Mouse (Mus musculus) heart, embryonic 11.5 days (tissue): ENCODE measurements around the gene Nectin3. TPM values are rescaled to one million over a fixed set of nuclear protein-coding genes. Genes with fewer than 3 reads are reported as not detected.

Source experiments
- ATAC-seq: fragments of 200-750 bp; cut with Nextera tagmentation; replicated peaks from 2 replicates; pipeline ENCODE4 v1.8.0; 2017; ENCODE audit warnings: moderate library complexity; ENCODE audit not compliant: insufficient number of reproducible peaks, low FRiP score, low TSS enrichment
- H3K27ac ChIP-seq: fragments of 300-500 bp; sonication (generic); 2 replicates; pipeline ENCODE4 v1.5.1; 2014; ENCODE audit warnings: mild to moderate bottlenecking, low read depth, low read length
- H3K27me3 ChIP-seq: fragments of 300-500 bp; sonication (generic); 2 replicates; pipeline ENCODE4 v1.6.1; 2014; ENCODE audit warnings: mild to moderate bottlenecking, low read length, mixed read lengths; ENCODE audit not compliant: control insufficient read depth, insufficient read depth
- H3K36me3 ChIP-seq: fragments of 300-500 bp; sonication (generic); 2 replicates; pipeline ENCODE4 v1.6.1; 2014; ENCODE audit warnings: mild to moderate bottlenecking, low read length, moderate library complexity, mixed read lengths; ENCODE audit not compliant: control insufficient read depth, insufficient read depth
- H3K4me1 ChIP-seq: fragments of 300-500 bp; sonication (generic); 2 replicates; pipeline ENCODE4 v1.6.1; 2014; ENCODE audit warnings: low read length; ENCODE audit not compliant: control insufficient read depth, insufficient read depth
- H3K4me2 ChIP-seq: fragments of 300-500 bp; sonication (generic); 2 replicates; pipeline ENCODE4 v1.6.1; 2014; ENCODE audit warnings: mild to moderate bottlenecking, moderate library complexity
- H3K4me3 ChIP-seq: fragments of 300-500 bp; sonication (generic); 2 replicates; pipeline ENCODE4 v1.5.1; 2014; ENCODE audit warnings: low read depth, low read length
- H3K9ac ChIP-seq: fragments of 300-500 bp; sonication (generic); 2 replicates; pipeline ENCODE4 v1.6.1; 2014; ENCODE audit warnings: mild to moderate bottlenecking, low read depth, low read length, moderate library complexity
- H3K9me3 ChIP-seq: fragments of 300-500 bp; sonication (generic); replicated peaks from 2 replicates; pipeline ENCODE4 v1.6.1; 2016; ENCODE audit warnings: low read length; ENCODE audit not compliant: control insufficient read depth
- WGBS: fragments of 180-500 bp; shearing (Covaris S2); extraction: QIAGEN DNeasy Blood & Tissue Kit; methylation state at CpG from one replicate; pipeline ENCODE4 v1.1.7; 2014; ENCODE audit not compliant: insufficient replicate concordance; 5-methylcytosine and 5-hydroxymethylcytosine counted together
- polyA plus RNA-seq: library from polyadenylated mRNA; unstranded; fragments of >200 nt; fragmentation: Nextera tagmentation; extraction: Ambion mirVana; gene quantifications from 2 replicates; pipeline ENCODE4 v1.2.1, GENCODE M21; 2014

Gene Nectin3
- polyA plus RNA-seq, 1 experiment from 2014 or later, result 23.3 TPM

GRCm38 (mm10) chr16:46504006-46504405 is 5.7 kb upstream of the Nectin3 start:
- 87% methylated on average over 4 of the region's 4 CpGs for WGBS
- Histone ChIP-seq H3K27me3 (no peaks in the 10 kb centered on the region), H3K9ac (no peak overlapping the region), H3K4me3 (no peak overlapping the region), H3K4me2 (no peak overlapping the region), H3K4me1 (no peaks in the 10 kb centered on the region), H3K9me3 (no peaks in the 10 kb centered on the region), H3K36me3 (no peaks in the 10 kb centered on the region), H3K27ac (no peak overlapping the region)
- no peak for ATAC-seq

GRCm38 (mm10) chr16:46502311-46502710 is 4.0 kb upstream of the Nectin3 start:
- H3K36me3 ChIP-seq, result no peaks in the 10 kb centered on the region
- no peak overlapping the region for H3K27ac ChIP-seq
- no peak overlapping the region for H3K9ac ChIP-seq
- no peak for ATAC-seq
- 83% methylated on average over 2 of the region's 2 CpGs for WGBS
- H3K4me3 ChIP-seq, result no peak overlapping the region
- H3K27me3 ChIP-seq, result no peaks in the 10 kb centered on the region
- H3K9me3 ChIP-seq, result no peaks in the 10 kb centered on the region
- peaks cover 5% of the 10 kb centered on the region; the same call in 1 of the 2 replicates for H3K4me1 ChIP-seq
- H3K4me2 ChIP-seq, result no peak overlapping the region

- WGBS, result 51% methylated on average over 3 of the region's 3 CpGs
These were observed 2.4 kb upstream of the Nectin3 start for GRCm38 (mm10) chr16:46500759-46501158.

GRCm38 (mm10) chr16:46497686-46498420 is 472 bp downstream of the Nectin3 start:
- peak overlapping the region; percentile 98 for H3K27ac ChIP-seq
- no peaks in the 10 kb centered on the region for H3K9me3 ChIP-seq
- peak overlapping the region; percentile 83 for H3K9ac ChIP-seq
- peak overlapping the region; percentile 89 for H3K4me3 ChIP-seq
- WGBS, result under 1% methylated on average over 32 of the region's 32 CpGs
- ATAC-seq, result no peak
- H3K36me3 ChIP-seq, result no peaks in the 10 kb centered on the region
- peak overlapping the region; percentile 90 for H3K4me2 ChIP-seq
- H3K27me3 ChIP-seq, result no peaks in the 10 kb centered on the region
- H3K4me1 ChIP-seq, result peaks cover 16% of the 10 kb centered on the region

More at GRCm38 (mm10) chr16:46500759-46501158, 2.4 kb upstream of the Nectin3 start:
- ATAC-seq, result no peak
- Histone ChIP-seq H3K27ac (no peak overlapping the region), H3K9ac (no peak overlapping the region), H3K36me3 (no peaks in the 10 kb centered on the region), H3K4me1 (peaks cover 5% of the 10 kb centered on the region; the same call in 1 of the 2 replicates), H3K9me3 (no peaks in the 10 kb centered on the region), H3K4me2 (no peak overlapping the region), H3K27me3 (no peaks in the 10 kb centered on the region), H3K4me3 (no peak overlapping the region)

- Histone ChIP-seq H3K4me3 (peak overlapping the region; percentile 89), H3K9ac (peak overlapping the region; percentile 97), H3K36me3 (no peaks in the 10 kb centered on the region), H3K27me3 (no peaks in the 10 kb centered on the region), H3K9me3 (no peaks in the 10 kb centered on the region), H3K4me1 (peaks cover 16% of the 10 kb centered on the region), H3K27ac (peak overlapping the region; percentile 98), H3K4me2 (peak overlapping the region; percentile 90)
- WGBS, result under 1% methylated on average over 60 of the region's 78 CpGs
- ATAC-seq, result peak; percentile 94
These were observed 1.2 kb downstream of the Nectin3 start for GRCm38 (mm10) chr16:46496889-46497685.

- Histone ChIP-seq H3K36me3 (no peaks in the 10 kb centered on the region), H3K4me2 (peak overlapping the region; percentile 90), H3K4me1 (peaks cover 16% of the 10 kb centered on the region), H3K27ac (peak overlapping the region; percentile 98), H3K9ac (peak overlapping the region; percentile 97), H3K9me3 (no peaks in the 10 kb centered on the region), H3K4me3 (peak overlapping the region; percentile 89), H3K27me3 (no peaks in the 10 kb centered on the region)
- WGBS, result under 1% methylated on average over 87 of the region's 96 CpGs
- peak; percentile 43 for ATAC-seq
These were observed 2.1 kb downstream of the Nectin3 start for GRCm38 (mm10) chr16:46496031-46496868.

DNA sequence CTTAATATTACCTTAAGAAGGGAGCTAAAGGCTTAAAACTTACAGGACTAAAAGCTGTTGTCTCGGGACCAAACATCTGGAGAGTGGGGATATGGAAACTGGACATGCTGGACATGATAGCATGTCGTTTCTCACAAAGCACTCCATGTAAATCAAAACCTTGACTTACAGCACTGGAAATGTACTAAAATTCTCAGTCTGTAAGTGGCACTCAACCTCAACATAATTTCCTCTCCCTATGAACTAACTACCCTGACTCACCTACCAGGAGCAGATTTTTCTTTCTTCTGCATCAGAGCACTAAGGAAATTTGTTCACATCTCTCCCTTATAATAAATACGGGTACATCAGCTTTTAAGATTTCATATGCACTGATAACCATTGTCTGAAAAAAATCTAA is 3.1 kb downstream of the Nectin3 start:
- no peaks in the 10 kb centered on the region for H3K27me3 ChIP-seq
- ATAC-seq, result no peak
- H3K9ac ChIP-seq, result peak overlapping the region; percentile 97
- H3K27ac ChIP-seq, result no peak overlapping the region
- peak overlapping the region; percentile 90 for H3K4me2 ChIP-seq
- no peaks in the 10 kb centered on the region for H3K36me3 ChIP-seq
- peak overlapping the region; percentile 89 for H3K4me3 ChIP-seq
- no peaks in the 10 kb centered on the region for H3K9me3 ChIP-seq
- 29% methylated on average over 3 of the region's 3 CpGs for WGBS
- H3K4me1 ChIP-seq, result peaks cover 16% of the 10 kb centered on the region

GRCm38 (mm10) chr16:46487436-46488097 is 10.8 kb downstream of the Nectin3 start:
- H3K27ac ChIP-seq, result no peak overlapping the region
- no peak overlapping the region for H3K4me3 ChIP-seq
- ATAC-seq, result no peak
- WGBS, result 51% methylated on average over 3 of the region's 3 CpGs
- H3K4me2 ChIP-seq, result no peak overlapping the region
- no peaks in the 10 kb centered on the region for H3K36me3 ChIP-seq
- H3K27me3 ChIP-seq, result no peaks in the 10 kb centered on the region
- no peak overlapping the region for H3K9ac ChIP-seq
- no peaks in the 10 kb centered on the region for H3K4me1 ChIP-seq
- H3K9me3 ChIP-seq, result no peaks in the 10 kb centered on the region
